Mouse (Mus musculus): ENCODE measurements around the gene Eaf2. TPM values are rescaled to one million over a fixed set of nuclear protein-coding genes. Genes with fewer than 3 reads are reported as not detected.

Eaf2 gene
- total RNA-seq (2021), result 2.1 and 2.4 TPM in 2 replicates
- long read RNA-seq, experiment 1, partial matches to known transcripts, result 0 of 2 reads
- long read RNA-seq, experiment 1, other reads (novel, unspliced or antisense), result 2 of 2 reads
- long read RNA-seq, experiment 2, partial matches to known transcripts, result 0 of 2 reads
- long read RNA-seq, experiment 2, other reads (novel, unspliced or antisense), result 1 of 2 reads

GRCm38 (mm10) chr16:36874583-36875275 is at the start of gene Eaf2, which contains the start of gene Golgb1:
TSS of gene Eaf2 (minus strand) at chr16:36875003.
TSS of gene Golgb1 (plus strand) at chr16:36875140.
- peak; percentile 98 for DNase-seq

DNA sequence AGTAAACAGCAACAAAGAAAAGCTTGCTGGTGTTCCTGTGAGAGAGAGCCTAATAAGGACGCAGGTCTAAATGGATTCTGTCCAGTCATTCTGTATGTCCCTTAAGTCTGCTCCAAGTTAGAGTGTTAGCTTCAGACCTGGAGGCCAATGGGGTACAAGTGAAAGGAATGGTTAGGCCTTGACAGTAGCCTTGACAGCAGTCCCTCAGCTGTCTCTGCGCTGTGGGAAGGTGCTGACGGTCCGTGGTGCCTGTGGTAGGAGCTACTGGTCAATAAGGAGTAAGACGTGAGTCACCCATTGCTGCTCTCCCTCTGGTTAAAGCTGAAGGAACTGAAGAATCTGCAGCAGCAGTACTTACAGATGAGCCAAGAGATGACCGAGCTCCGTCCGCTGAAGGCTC is 49.5 kb upstream of the Eaf2 start:
- DNase-seq, result no peak

GRCm38 (mm10) chr16:36921980-36922379 is 47.2 kb upstream of the Eaf2 start:
- DNase-seq, result no peak

GRCm38 (mm10) chr16:36921067-36921613 is 46.3 kb upstream of the Eaf2 start:
- no peak for DNase-seq

- no peak for DNase-seq
Measured at GRCm38 (mm10) chr16:36920410-36920809, 45.6 kb upstream of the Eaf2 start.

DNA sequence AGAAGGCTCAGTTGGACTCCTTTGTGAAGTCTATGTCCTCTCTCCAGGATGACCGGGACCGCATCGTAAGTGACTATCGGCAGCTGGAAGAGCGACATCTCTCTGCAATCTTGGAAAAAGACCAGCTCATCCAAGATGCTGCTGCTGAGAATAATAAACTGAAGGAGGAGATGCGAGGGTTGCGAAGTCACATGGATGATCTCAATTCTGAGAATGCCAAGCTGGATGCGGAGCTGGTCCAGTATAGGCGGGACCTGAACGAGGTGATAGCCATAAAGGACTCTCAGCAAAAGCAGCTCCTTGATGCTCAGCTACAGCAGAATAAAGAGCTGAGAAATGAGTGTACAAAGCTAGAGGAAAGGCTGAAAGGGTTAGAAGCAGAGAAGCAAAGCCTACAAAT is 43.7 kb upstream of the Eaf2 start:
- no peak for DNase-seq

DNA sequence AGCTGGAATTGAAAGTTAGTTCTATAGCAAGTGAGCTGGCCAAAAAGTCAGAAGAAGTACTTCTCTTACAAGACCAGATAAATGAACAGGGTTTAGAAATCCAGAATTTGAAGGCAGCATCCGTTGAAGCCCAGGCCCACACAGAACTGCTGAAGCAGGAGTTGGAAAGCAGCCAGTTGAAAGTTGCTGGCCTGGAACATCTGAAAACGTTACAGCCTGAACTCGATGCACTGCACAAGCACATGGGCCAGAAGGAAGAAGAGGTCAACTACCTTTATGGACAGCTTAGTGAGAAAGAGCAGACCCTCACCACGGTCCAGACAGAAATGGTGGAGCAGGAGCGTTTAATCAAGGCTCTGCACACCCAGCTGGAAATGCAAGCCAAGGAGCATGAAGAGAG is 39.4 kb upstream of the Eaf2 start:
- DNase-seq, result no peak

DNA sequence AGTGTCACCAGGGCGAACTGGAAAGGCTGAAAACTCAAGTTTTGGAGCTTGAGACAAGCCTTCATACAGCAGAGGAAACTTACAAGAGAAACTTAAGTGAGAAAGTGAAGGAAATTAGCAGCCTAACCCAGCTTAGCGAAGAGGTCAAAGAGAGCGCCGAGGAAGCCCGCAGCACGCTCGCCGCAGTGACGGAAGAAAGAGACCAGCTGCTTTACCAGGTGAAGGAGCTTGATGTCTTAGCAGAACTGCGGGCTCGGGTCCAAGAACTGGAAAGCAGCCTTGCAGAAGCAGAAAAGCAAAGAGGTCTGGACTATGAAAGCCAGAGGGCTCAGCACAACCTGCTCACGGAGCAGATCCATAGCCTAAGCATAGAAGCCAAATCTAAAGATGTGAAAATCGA is 37.5 kb upstream of the Eaf2 start:
- no peak for DNase-seq

- DNase-seq, result no peak
Measured at GRCm38 (mm10) chr16:36911909-36912308, 37.1 kb upstream of the Eaf2 start.

DNA sequence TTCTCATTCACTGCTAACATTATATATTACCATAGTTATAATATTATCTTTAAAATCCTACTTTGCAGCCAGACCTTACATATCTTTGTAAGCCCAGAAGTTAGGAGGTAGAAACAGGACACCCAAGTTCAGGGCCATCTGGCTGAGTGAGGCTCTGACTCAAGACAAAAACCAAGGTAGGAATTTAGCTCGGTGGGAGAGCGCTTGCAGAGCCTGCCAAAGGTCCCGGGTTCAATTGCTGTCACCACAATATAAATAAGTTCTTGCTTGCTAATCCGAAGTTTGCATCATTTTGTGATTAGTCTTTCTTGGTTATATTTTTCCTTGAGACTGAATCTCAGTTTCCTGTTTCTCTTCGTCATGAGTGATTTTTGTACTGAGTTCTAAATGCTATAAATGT is 28.4 kb upstream of the Eaf2 start:
- peak; percentile 18 for DNase-seq

- DNase-seq, result no peak
Measured at GRCm38 (mm10) chr16:36896712-36897111, 21.9 kb upstream of the Eaf2 start.

GRCm38 (mm10) chr16:36893317-36893716 is 18.5 kb upstream of the Eaf2 start:
- no peak for DNase-seq

GRCm38 (mm10) chr16:36891415-36891814 is 16.6 kb upstream of the Eaf2 start:
- no peak for DNase-seq

DNA sequence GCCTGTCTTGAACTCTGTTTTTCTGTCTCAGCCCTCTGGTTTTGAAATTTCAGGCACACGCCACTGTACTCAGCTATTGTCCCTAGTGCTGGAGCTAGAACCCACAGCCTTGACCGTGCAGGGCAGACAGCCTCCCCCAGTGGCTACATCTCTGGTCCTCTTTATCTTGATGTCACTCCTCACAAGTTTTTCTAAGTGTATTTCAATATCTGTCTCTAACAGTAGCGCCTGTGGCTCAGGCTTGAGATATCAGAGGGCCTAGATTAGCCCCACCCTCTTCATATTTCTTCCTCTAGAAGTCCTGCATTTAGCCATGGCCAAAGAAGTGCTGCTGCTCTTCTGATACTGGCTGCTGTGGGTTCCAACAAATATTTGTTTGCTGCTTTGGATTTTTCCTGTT is 15.8 kb upstream of the Eaf2 start:
- DNase-seq, result no peak

DNA sequence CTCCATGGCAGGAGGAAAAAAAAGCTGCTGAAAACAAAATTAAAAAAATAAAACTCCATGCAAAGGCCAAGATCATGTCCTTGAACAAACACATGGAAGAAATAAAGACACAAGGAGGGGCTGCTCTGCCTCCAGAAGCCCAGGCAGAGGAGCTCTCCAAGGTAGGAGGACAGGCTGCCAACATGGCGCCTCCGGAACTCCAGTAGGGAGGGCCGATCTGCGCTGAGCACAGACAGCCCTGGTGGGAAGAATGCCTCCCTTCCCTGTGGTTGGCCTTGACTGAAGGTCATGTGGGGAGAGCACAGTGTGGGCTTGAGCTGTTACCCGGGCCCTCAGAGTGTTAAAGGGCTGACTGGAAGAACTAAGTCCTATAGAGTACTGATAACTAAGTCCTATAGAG is 12.7 kb upstream of the Eaf2 start:
- DNase-seq, result peak; percentile 66

DNA sequence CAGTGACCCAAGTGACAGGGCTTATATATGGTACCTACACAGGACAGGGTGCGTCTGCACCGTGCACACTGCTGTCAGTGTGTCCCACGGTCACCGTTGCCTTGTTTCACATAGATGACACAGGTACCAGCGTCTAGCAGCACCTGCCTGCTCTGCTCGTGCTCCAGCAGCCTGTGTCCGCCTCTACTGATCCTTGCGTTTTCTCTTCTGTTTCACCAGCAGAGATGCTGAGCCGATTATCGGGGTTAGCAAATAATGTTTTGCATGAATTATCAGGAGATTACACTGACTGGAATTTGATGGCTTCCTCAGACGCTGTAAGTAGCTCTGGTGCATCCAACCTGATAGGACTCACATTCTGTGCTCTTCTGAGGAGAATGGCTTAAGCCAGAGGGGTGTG is 11.1 kb upstream of the Eaf2 start:
- no peak for DNase-seq

- peak; percentile 70 for DNase-seq
Measured at GRCm38 (mm10) chr16:36884881-36885280, 10.1 kb upstream of the Eaf2 start.

GRCm38 (mm10) chr16:36882737-36883343 is 8.0 kb upstream of the Eaf2 start:
- no peak for DNase-seq

DNA sequence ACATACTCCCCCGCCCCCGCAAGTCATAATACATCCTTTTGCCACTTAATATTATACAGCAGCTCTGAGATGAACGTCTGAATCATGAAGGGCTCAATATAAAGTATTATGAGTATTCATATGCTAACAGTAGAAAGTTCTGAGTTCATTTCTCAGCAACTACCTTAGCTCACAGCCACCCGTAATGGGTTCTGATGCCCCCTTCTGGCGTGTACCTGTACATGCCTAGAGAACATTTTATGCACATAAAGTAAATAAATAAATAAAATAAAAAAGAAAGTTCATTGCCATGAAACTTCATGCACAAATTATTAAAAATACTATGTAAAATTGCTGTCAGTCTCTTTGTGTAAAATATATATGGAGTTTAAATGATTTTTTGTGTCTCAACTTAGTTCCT is 2.5 kb upstream of the Eaf2 start:
- peak; percentile 27 for DNase-seq

- peak; percentile 74 for DNase-seq
Measured at GRCm38 (mm10) chr16:36875276-36875851, 561 bp upstream of the Eaf2 start.

DNA sequence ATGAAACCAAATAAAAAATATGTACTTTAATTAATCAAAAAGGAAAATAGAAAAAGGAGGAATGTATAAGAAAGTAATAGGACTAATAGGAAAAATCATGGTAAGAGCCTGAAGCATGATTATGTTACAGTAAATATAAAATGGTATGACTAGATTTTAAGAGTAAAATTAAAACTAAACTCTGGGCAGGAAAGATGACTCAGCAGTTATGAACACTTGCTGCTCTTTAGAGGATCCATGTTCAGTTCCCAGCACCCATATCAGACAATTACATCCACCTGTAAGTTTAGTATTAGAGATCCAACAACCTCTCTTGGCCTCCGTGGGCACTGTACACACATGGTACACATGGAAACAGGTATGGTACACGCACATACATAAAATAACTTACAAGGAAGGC is 5.4 kb downstream of the Eaf2 start:
- no peak for DNase-seq

GRCm38 (mm10) chr16:36863585-36863984 is 11.2 kb downstream of the Eaf2 start:
- DNase-seq, result no peak

- no peak for DNase-seq
Measured at GRCm38 (mm10) chr16:36851202-36851601, 23.6 kb downstream of the Eaf2 start.

Data from adrenal gland, postnatal 14 days (tissue).